Comparison of ENCODE assay signal across 24 mouse cellular contexts in genomic region chr12:53519556-53519955, GRCm38 (mm10).
DNase-seq lines count a peak whose midpoint lies in the region; ATAC-seq lines count a peak whose summit lies in the region.
"Had no signal": no experiment of that assay in that cellular context is flagged by ENCODE, and none has a peak within 500 bp of the region (broad histone marks: within the 10 kb centered on the region; RNA-seq: fewer than 3 reads in every experiment).

No protein-coding gene starts in this region.

- 78% methylated on average over 4 of the region's 4 CpGs for WGBS in kidney, embryonic 15.5 days

- H3K4me2 ChIP-seq in kidney, embryonic 15.5 days = no peak overlapping the region
- H3K4me2 ChIP-seq: forebrain, embryonic 13.5 days; heart, embryonic 12.5 days; heart, embryonic 15.5 days; hindbrain, embryonic 13.5 days; intestine, embryonic 15.5 days had no signal

- no peaks in the 10 kb centered on the region for H3K4me1 ChIP-seq in kidney, embryonic 15.5 days
- H3K4me1 ChIP-seq: heart, embryonic 12.5 days; heart, embryonic 15.5 days; intestine, embryonic 15.5 days had no signal

- no peak overlapping the region for H3K4me3 ChIP-seq in kidney, embryonic 15.5 days (replicated peaks)
- H3K4me3 ChIP-seq: forebrain, embryonic 10.5 days; forebrain, embryonic 13.5 days; heart, embryonic 12.5 days; heart, embryonic 15.5 days; hindbrain, embryonic 10.5 days; hindbrain, embryonic 13.5 days; intestine, embryonic 15.5 days had no signal

- ATAC-seq in kidney, embryonic 15.5 days (replicated peaks; ENCODE audit: low FRiP score) = no peak
- ATAC-seq: activated CD4-positive, CD25-positive, alpha-beta regulatory T cell, adult 4 months; forebrain, embryonic 13.5 days; forebrain, embryonic 16.5 days; hindbrain, embryonic 16.5 days; intestine, embryonic 15.5 days had no signal

- intact Hi-C loops in left cerebral cortex, postnatal 14 days (cut with DNase I) = no loop called here

- no peaks in the 10 kb centered on the region for H3K36me3 ChIP-seq in kidney, embryonic 15.5 days
- H3K36me3 ChIP-seq: forebrain, embryonic 10.5 days; heart, embryonic 12.5 days; heart, embryonic 15.5 days; hindbrain, embryonic 10.5 days; hindbrain, embryonic 13.5 days; intestine, embryonic 15.5 days had no signal

- H3K27me3 ChIP-seq in kidney, embryonic 15.5 days = no peaks in the 10 kb centered on the region
- H3K27me3 ChIP-seq: forebrain, embryonic 13.5 days; heart, embryonic 12.5 days; heart, embryonic 15.5 days; hindbrain, embryonic 13.5 days; intestine, embryonic 15.5 days had no signal

- peak; percentile 54 to 58 for DNase-seq in adrenal gland, adult (ENCODE audit: inconsistent age in 2 of 2, low spot score in 1 of 2)
- no peak for DNase-seq in adrenal gland, adult 18-20 months (ENCODE audit: low spot score in 2 of 2)
- peak; percentile 4 for DNase-seq in adrenal gland, postnatal 14 days
- no peak for DNase-seq in adrenal gland, postnatal 4 days (ENCODE audit: low spot score in 2 of 2)
- peak; percentile 64 for DNase-seq in kidney, adult 9 months
- no peak for DNase-seq in left cerebral cortex, postnatal 14 days (ENCODE audit: low spot score in 2 of 2)
- DNase-seq: cerebellum, adult 18-20 months; cerebellum, adult 9-10 months; cerebellum, postnatal 14 days; gastrocnemius, postnatal 25 days; heart, adult 18-20 months; heart, postnatal 10 days; heart, postnatal 36 days had no signal

- no peaks in the 10 kb centered on the region for H3K9me3 ChIP-seq in kidney, embryonic 15.5 days (replicated peaks)
- H3K9me3 ChIP-seq: forebrain, embryonic 10.5 days; forebrain, embryonic 13.5 days; heart, embryonic 12.5 days; heart, embryonic 15.5 days; hindbrain, embryonic 10.5 days; hindbrain, embryonic 13.5 days; intestine, embryonic 15.5 days had no signal

- no peak overlapping the region for H3K27ac ChIP-seq in kidney, embryonic 15.5 days
- H3K27ac ChIP-seq: forebrain, embryonic 10.5 days; forebrain, embryonic 13.5 days; heart, embryonic 15.5 days; hindbrain, embryonic 10.5 days; hindbrain, embryonic 13.5 days; intestine, embryonic 15.5 days had no signal

- no peak overlapping the region for H3K9ac ChIP-seq in kidney, embryonic 15.5 days
- H3K9ac ChIP-seq: forebrain, embryonic 13.5 days; heart, embryonic 12.5 days; heart, embryonic 15.5 days; hindbrain, embryonic 13.5 days; intestine, embryonic 15.5 days had no signal

Comparison
In these comparisons a context has a peak if more than half of its experiments do, and no peak if none do; other contexts are left out.
1. DNase-seq: peak in adrenal gland, adult (2 of 2), adrenal gland, postnatal 14 days (single experiment) and kidney, adult 9 months (single experiment); none in adrenal gland, adult 18-20 months (0 of 2), adrenal gland, postnatal 4 days (0 of 2) and left cerebral cortex, postnatal 14 days (0 of 2).